Mouse (Mus musculus): ENCODE measurements around the gene Srcin1. TPM values are rescaled to one million over a fixed set of nuclear protein-coding genes. Genes with fewer than 3 reads are reported as not detected.
A peak's percentile ranks its signal among the peaks of the same experiment; 100 is the strongest.

The Srcin1 gene
- polyA plus RNA-seq, 1 experiment from 2014 or later, result 0.80 TPM

GRCm38 (mm10) chr11:97562536-97562935, 13.4 kb downstream of the Srcin1 start:
- WGBS, result 45% methylated on average over 3 of the region's 3 CpGs

GRCm38 (mm10) chr11:97560210-97560963, 15.6 kb downstream of the Srcin1 start:
- no peaks in the 10 kb centered on the region for H3K9me3 ChIP-seq

More at GRCm38 (mm10) chr11:97562536-97562935, 13.4 kb downstream of the Srcin1 start:
- peaks cover 94% of the 10 kb centered on the region for H3K4me1 ChIP-seq
- no peak for DNase-seq (ENCODE audit: low spot score)
- 0 out of 2 replicates have a peak overlapping the region, but pooled peaks have one; percentile 16 for H3K27ac ChIP-seq (replicated peaks)
- H3K9me3 ChIP-seq, result no peaks in the 10 kb centered on the region
- H3K36me3 ChIP-seq (replicated peaks), result no peaks in the 10 kb centered on the region
- H3K27me3 ChIP-seq (replicated peaks; ENCODE audit: low read depth, poor library complexity, severe bottlenecking), result peaks cover 100% of the 10 kb centered on the region
- H3K4me3 ChIP-seq, result no peak overlapping the region

GRCm38 (mm10) chr11:97559549-97559948, 16.4 kb downstream of the Srcin1 start:
- H3K27me3 ChIP-seq (replicated peaks; ENCODE audit: low read depth, poor library complexity, severe bottlenecking), result peaks cover 92% of the 10 kb centered on the region

More at GRCm38 (mm10) chr11:97560210-97560963, 15.6 kb downstream of the Srcin1 start:
- H3K27ac ChIP-seq (replicated peaks), result no peak overlapping the region
- peaks cover 94% of the 10 kb centered on the region for H3K4me1 ChIP-seq
- H3K4me3 ChIP-seq, result no peak overlapping the region
- H3K36me3 ChIP-seq (replicated peaks), result no peaks in the 10 kb centered on the region
- H3K27me3 ChIP-seq (replicated peaks; ENCODE audit: low read depth, poor library complexity, severe bottlenecking), result peaks cover 94% of the 10 kb centered on the region
- no peak for DNase-seq (ENCODE audit: low spot score)
- 32% methylated on average over 17 of the region's 17 CpGs for WGBS

GRCm38 (mm10) chr11:97557885-97558284, 18.1 kb downstream of the Srcin1 start:
- Histone ChIP-seq H3K4me1 (peaks cover 82% of the 10 kb centered on the region), H3K27me3 (replicated peaks; ENCODE audit: low read depth, poor library complexity, severe bottlenecking) (peaks cover 92% of the 10 kb centered on the region), H3K4me3 (no peak overlapping the region), H3K36me3 (replicated peaks) (no peaks in the 10 kb centered on the region), H3K27ac (replicated peaks) (no peak overlapping the region), H3K9me3 (no peaks in the 10 kb centered on the region)
- WGBS, result 52% methylated on average over 4 of the region's 4 CpGs
- DNase-seq (ENCODE audit: low spot score), result no peak

More at GRCm38 (mm10) chr11:97559549-97559948, 16.4 kb downstream of the Srcin1 start:
- DNase-seq (ENCODE audit: low spot score), result no peak
- Histone ChIP-seq H3K36me3 (replicated peaks) (no peaks in the 10 kb centered on the region), H3K4me1 (peaks cover 91% of the 10 kb centered on the region), H3K4me3 (no peak overlapping the region), H3K27ac (replicated peaks) (no peak overlapping the region), H3K9me3 (no peaks in the 10 kb centered on the region)
- 31% methylated on average over 4 of the region's 4 CpGs for WGBS

- no peak overlapping the region for H3K27ac ChIP-seq (replicated peaks)
- no peak overlapping the region for H3K4me3 ChIP-seq
- peaks cover 86% of the 10 kb centered on the region for H3K4me1 ChIP-seq
- DNase-seq (ENCODE audit: low spot score), result peak; percentile 78
- H3K36me3 ChIP-seq (replicated peaks), result no peaks in the 10 kb centered on the region
- WGBS, result 10% methylated on average over 7 of the region's 7 CpGs
- no peaks in the 10 kb centered on the region for H3K9me3 ChIP-seq
- H3K27me3 ChIP-seq (replicated peaks; ENCODE audit: low read depth, poor library complexity, severe bottlenecking), result peaks cover 92% of the 10 kb centered on the region
Measured at GRCm38 (mm10) chr11:97556569-97557408, 19.2 kb downstream of the Srcin1 start.

- Histone ChIP-seq H3K27me3 (replicated peaks; ENCODE audit: low read depth, poor library complexity, severe bottlenecking) (peaks cover 92% of the 10 kb centered on the region), H3K36me3 (replicated peaks) (no peaks in the 10 kb centered on the region), H3K4me3 (no peak overlapping the region), H3K27ac (replicated peaks) (no peak overlapping the region), H3K9me3 (no peaks in the 10 kb centered on the region), H3K4me1 (peaks cover 85% of the 10 kb centered on the region)
- no peak for DNase-seq (ENCODE audit: low spot score)
- 40% methylated on average over 6 of the region's 6 CpGs for WGBS
Measured at GRCm38 (mm10) chr11:97555144-97555543, 20.8 kb downstream of the Srcin1 start.

- 7% methylated on average over 8 of the region's 8 CpGs for WGBS
- Histone ChIP-seq H3K4me3 (peak overlapping the region; percentile 36), H3K27ac (replicated peaks) (no peak overlapping the region), H3K9me3 (no peaks in the 10 kb centered on the region), H3K27me3 (replicated peaks; ENCODE audit: low read depth, poor library complexity, severe bottlenecking) (peaks cover 93% of the 10 kb centered on the region), H3K4me1 (peaks cover 76% of the 10 kb centered on the region), H3K36me3 (replicated peaks) (no peaks in the 10 kb centered on the region)
- no peak for DNase-seq (ENCODE audit: low spot score)
Measured at GRCm38 (mm10) chr11:97552151-97552550, 23.8 kb downstream of the Srcin1 start.

GRCm38 (mm10) chr11:97548757-97549156, 27.2 kb downstream of the Srcin1 start:
- no peaks in the 10 kb centered on the region for H3K36me3 ChIP-seq (replicated peaks)
- no peak for DNase-seq (ENCODE audit: low spot score)
- peaks cover 100% of the 10 kb centered on the region for H3K27me3 ChIP-seq (replicated peaks; ENCODE audit: low read depth, poor library complexity, severe bottlenecking)
- H3K4me1 ChIP-seq, result peaks cover 73% of the 10 kb centered on the region
- WGBS, result 40% methylated on average over 8 of the region's 8 CpGs
- no peaks in the 10 kb centered on the region for H3K9me3 ChIP-seq
- H3K27ac ChIP-seq (replicated peaks), result 0 out of 2 replicates have a peak overlapping the region, but pooled peaks have one; percentile 24
- H3K4me3 ChIP-seq, result no peak overlapping the region

- H3K4me1 ChIP-seq, result peaks cover 74% of the 10 kb centered on the region
- no peaks in the 10 kb centered on the region for H3K9me3 ChIP-seq
- H3K36me3 ChIP-seq (replicated peaks), result no peaks in the 10 kb centered on the region
- H3K4me3 ChIP-seq, result peak overlapping the region; percentile 81; the same call in 1 of the 2 replicates
- H3K27ac ChIP-seq (replicated peaks), result peak overlapping the region; percentile 37; the same call in 1 of the 2 replicates
- no peak for DNase-seq (ENCODE audit: low spot score)
- peaks cover 100% of the 10 kb centered on the region for H3K27me3 ChIP-seq (replicated peaks; ENCODE audit: low read depth, poor library complexity, severe bottlenecking)
- WGBS, result 59% methylated on average over 12 of the region's 12 CpGs
Measured at GRCm38 (mm10) chr11:97547957-97548706, 27.9 kb downstream of the Srcin1 start.

- peak overlapping the region; percentile 83 for H3K27ac ChIP-seq (replicated peaks)
- peak overlapping the region; percentile 81 for H3K4me3 ChIP-seq
- H3K4me1 ChIP-seq, result peaks cover 74% of the 10 kb centered on the region
- peak; percentile 90 for DNase-seq (ENCODE audit: low spot score)
- H3K36me3 ChIP-seq (replicated peaks), result no peaks in the 10 kb centered on the region
- WGBS, result under 1% methylated on average over 59 of the region's 73 CpGs
- no peaks in the 10 kb centered on the region for H3K9me3 ChIP-seq
- H3K27me3 ChIP-seq (replicated peaks; ENCODE audit: low read depth, poor library complexity, severe bottlenecking), result peaks cover 100% of the 10 kb centered on the region
Measured at GRCm38 (mm10) chr11:97546804-97547411, 29.1 kb downstream of the Srcin1 start.

- no peaks in the 10 kb centered on the region for H3K9me3 ChIP-seq
- no peaks in the 10 kb centered on the region for H3K36me3 ChIP-seq (replicated peaks)
- H3K4me3 ChIP-seq, result peak overlapping the region; percentile 81
- WGBS, result 2% methylated on average over 26 of the region's 26 CpGs
- H3K4me1 ChIP-seq, result peaks cover 70% of the 10 kb centered on the region
- peaks cover 100% of the 10 kb centered on the region for H3K27me3 ChIP-seq (replicated peaks; ENCODE audit: low read depth, poor library complexity, severe bottlenecking)
- peak overlapping the region; percentile 83 for H3K27ac ChIP-seq (replicated peaks)
- DNase-seq (ENCODE audit: low spot score), result no peak
Measured at GRCm38 (mm10) chr11:97545808-97546560, 30.0 kb downstream of the Srcin1 start.
